Mouse (Mus musculus): ENCODE measurements at regions not wholly inside any gene's neighbourhood (a gene's known extent, or its start where the extent isn't known, plus 50 kb on each side); places are given as distances from the start of the nearest gene placed in this dataset.

DNA sequence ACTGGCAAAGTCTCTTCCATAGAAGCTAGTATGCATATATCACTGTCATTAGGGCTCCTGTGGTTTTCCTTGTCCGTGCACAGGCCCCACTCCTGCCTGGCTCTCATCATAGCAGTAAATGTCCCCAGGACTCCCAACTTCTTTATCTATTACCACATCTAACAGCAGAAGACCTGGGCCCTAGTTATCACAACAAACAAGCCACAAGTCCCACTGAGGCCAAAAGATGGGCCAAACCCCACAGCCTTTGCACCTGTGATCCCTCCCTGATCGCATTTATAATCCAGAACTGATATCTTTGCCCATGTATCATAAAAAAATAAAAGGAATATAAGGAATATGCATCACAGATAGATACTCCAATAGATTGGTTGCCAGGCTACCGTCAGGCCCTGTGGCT is 201.6 kb upstream of the Hnrnpa3 start:
- TF ChIP-seq POLR2A (IDR thresholded peaks at IDR 0.05; ENCODE audit: extremely low read depth, insufficient read depth, low read length) = no peak
- no peak for TF ChIP-seq CTCF (IDR thresholded peaks at IDR 0.05; ENCODE audit: extremely low read depth, insufficient read depth, low read length)
